Mouse (Mus musculus): ENCODE results near the gene Gm826.

Gene Gm826

GRCm38 (mm10) chr2:160275959-160276657, 57.9 kb downstream of the Gm826 start:
- no peak for DNase-seq (ENCODE audit: low spot score)

- DNase-seq (ENCODE audit: low spot score) = no peak
Measured at GRCm38 (mm10) chr2:160267828-160268453, 66.0 kb downstream of the Gm826 start.

GRCm38 (mm10) chr2:160263861-160264260, 70.1 kb downstream of the Gm826 start:
- DNase-seq (ENCODE audit: low spot score) = no peak

- no peak for DNase-seq (ENCODE audit: low spot score)
Measured at GRCm38 (mm10) chr2:160261538-160261937, 72.4 kb downstream of the Gm826 start.

Measured in MN1 (cell line).